In genomic region chr10:117435734-117436121, GRCm38 (mm10) we compare ENCODE assay signal across 8 mouse cellular contexts. TPM values are rescaled to one million over a fixed set of nuclear protein-coding genes. Genes with fewer than 3 reads are reported as not detected.
A peak's percentile ranks its signal among the peaks of the same experiment; 100 is the strongest.
DNase-seq lines count a peak whose midpoint lies in the region; ATAC-seq and TF ChIP-seq lines count a peak whose summit lies in the region.

No protein-coding gene starts in this region.

- TF ChIP-seq RAD21 in CH12.LX (IDR thresholded peaks at IDR 0.05; ENCODE audit: low read depth, low read length), result no peak

- no peak overlapping the region for H3K27ac ChIP-seq in heart, embryonic 16.5 days (ENCODE audit: low read length)
- no peak overlapping the region for H3K27ac ChIP-seq in CH12.LX (ENCODE audit: insufficient read depth, low read depth)
- H3K27ac ChIP-seq in forebrain, embryonic 13.5 days, result no peak overlapping the region
- no peak overlapping the region for H3K27ac ChIP-seq in liver, embryonic 13.5 days

- H3K79me2 ChIP-seq in CH12.LX (replicated peaks; ENCODE audit: control insufficient read depth, extremely low read depth, insufficient read depth, poor library complexity, severe bottlenecking), result no peaks in the 10 kb centered on the region

- peaks cover 9% of the 10 kb centered on the region for H3K4me1 ChIP-seq in heart, embryonic 16.5 days (ENCODE audit: control insufficient read depth, insufficient read depth, low read length)
- H3K4me1 ChIP-seq in CH12.LX (ENCODE audit: control insufficient read depth in 1 of 2, insufficient read depth in 2 of 2), result peaks cover 0 to 21% of the 10 kb centered on the region in 2 experiments; a peak in 2 of 4 replicates
- H3K4me1 ChIP-seq in forebrain, embryonic 13.5 days, result peaks cover 14% of the 10 kb centered on the region; the same call in 1 of the 2 replicates
- H3K4me1 ChIP-seq in liver, embryonic 13.5 days (replicated peaks), result peaks cover 25% of the 10 kb centered on the region

- peaks cover 9% of the 10 kb centered on the region for H3K27me3 ChIP-seq in heart, embryonic 16.5 days (ENCODE audit: control insufficient read depth, insufficient read depth, low read length)
- no peaks in the 10 kb centered on the region for H3K27me3 ChIP-seq in CH12.LX (replicated peaks)
- H3K27me3 ChIP-seq in forebrain, embryonic 13.5 days, result peaks cover 7% of the 10 kb centered on the region; the same call in 1 of the 2 replicates
- no peaks in the 10 kb centered on the region for H3K27me3 ChIP-seq in liver, embryonic 13.5 days

- 46% methylated on average over 12 of the region's 12 CpGs for WGBS in heart, embryonic 16.5 days
- WGBS in forebrain, embryonic 13.5 days, result 51% methylated on average over 12 of the region's 12 CpGs
- 46% methylated on average over 12 of the region's 12 CpGs for WGBS in liver, embryonic 13.5 days (ENCODE audit: insufficient replicate concordance)

- TF ChIP-seq POLR2A in CH12.LX (IDR thresholded peaks at IDR 0.05; ENCODE audit: low read depth, low read length), result no peak

- peak overlapping the region; percentile 6; the same call in 1 of the 2 replicates for H3K9ac ChIP-seq in heart, embryonic 16.5 days (ENCODE audit: low read length)
- H3K9ac ChIP-seq in CH12.LX (ENCODE audit: insufficient read depth, low read depth), result peak overlapping the region; percentile 15; the same call in 1 of the 2 replicates
- H3K9ac ChIP-seq in forebrain, embryonic 13.5 days, result no peak overlapping the region
- H3K9ac ChIP-seq in liver, embryonic 13.5 days, result no peak overlapping the region

- no peak overlapping the region; the same call in 1 of the 2 replicates for H3K4me3 ChIP-seq in heart, embryonic 16.5 days (ENCODE audit: low read length)
- peak overlapping the region in 1 of 3 experiments; percentile 51 for H3K4me3 ChIP-seq in CH12.LX (replicated peaks in 1 of 3; ENCODE audit: low read depth in 2 of 3, low read length in 2 of 3, poor library complexity in 1 of 3)
- peak overlapping the region; percentile 28; the same call in 1 of the 2 replicates for H3K4me3 ChIP-seq in forebrain, embryonic 13.5 days
- H3K4me3 ChIP-seq in liver, embryonic 13.5 days (replicated peaks), result no peak overlapping the region

- no peak for TF ChIP-seq EP300 in CH12.LX (IDR thresholded peaks at IDR 0.05; ENCODE audit: low read length)

- dilution Hi-C loops in CH12.LX (cut with MboI; ENCODE audit: extremely low pct_ligation_motif_present, extremely low pct_unique_long_range_greater_than_20kb, low sequenced_read_pairs), result no loop called here

- in situ Hi-C loops in CH12.LX (cut with MboI; ENCODE audit: low pct_ligation_motif_present, low pct_unique_long_range_greater_than_20kb, low sequenced_read_pairs), result loop anchor here (25.0 kb wide), 1 partner anchor 173 kb away; no protein-coding TSS in a partner anchor

- H3K36me3 ChIP-seq in heart, embryonic 16.5 days (ENCODE audit: control insufficient read depth, insufficient read depth), result no peaks in the 10 kb centered on the region
- no peaks in the 10 kb centered on the region for H3K36me3 ChIP-seq in CH12.LX (replicated peaks in 1 of 2; ENCODE audit: control insufficient read depth in 1 of 2, insufficient read depth in 1 of 2, low read length in 1 of 2)
- H3K36me3 ChIP-seq in forebrain, embryonic 13.5 days (ENCODE audit: poor library complexity, severe bottlenecking), result no peaks in the 10 kb centered on the region
- no peaks in the 10 kb centered on the region for H3K36me3 ChIP-seq in liver, embryonic 13.5 days

- no peak for DNase-seq in heart, postnatal 25 days (ENCODE audit: low spot score)
- no peak for DNase-seq in CH12.LX (ENCODE audit: extremely low read depth)
- no peak for DNase-seq in liver, embryonic 13.5 days
- no peak for DNase-seq in gastrocnemius, postnatal 25 days
- no peak for DNase-seq in kidney, adult 18-20 months
- DNase-seq in urinary bladder, postnatal 4 days (ENCODE audit: low spot score in 2 of 2), result no peak

- intact Hi-C loops in heart, postnatal 25 days (cut with DNase I), result loop anchor here (2.0 to 5.0 kb wide), 4 partner anchors 73 to 213 kb away; partner anchors contain the start of gene Yeats4

- no peaks in the 10 kb centered on the region; the same call in 1 of the 2 replicates for H3K9me3 ChIP-seq in heart, embryonic 16.5 days (replicated peaks; ENCODE audit: control insufficient read depth, low read length)
- H3K9me3 ChIP-seq in CH12.LX (replicated peaks; ENCODE audit: low read length), result peaks cover 2% of the 10 kb centered on the region
- H3K9me3 ChIP-seq in forebrain, embryonic 13.5 days (replicated peaks), result no peaks in the 10 kb centered on the region; the same call in 1 of the 2 replicates
- no peaks in the 10 kb centered on the region for H3K9me3 ChIP-seq in liver, embryonic 13.5 days (replicated peaks)

- no peak for ATAC-seq in heart, embryonic 16.5 days (replicated peaks; ENCODE audit: extremely low read depth, insufficient read depth, low FRiP score)
- no peak for ATAC-seq in forebrain, embryonic 13.5 days
- peak; percentile 8; the same call in 1 of the 2 replicates for ATAC-seq in liver, embryonic 13.5 days (ENCODE audit: low read depth)

- no peak for TF ChIP-seq CTCF in CH12.LX (conservative IDR thresholded peaks at IDR 0.05 in 1 of 2, IDR thresholded peaks at IDR 0.05 in 1 of 2; ENCODE audit: low read depth in 2 of 2, low read length in 2 of 2)

- H3K4me2 ChIP-seq in heart, embryonic 16.5 days (ENCODE audit: low read depth, low read length), result peak overlapping the region; percentile 60
- H3K4me2 ChIP-seq in CH12.LX (ENCODE audit: insufficient read depth, low read depth, poor library complexity, severe bottlenecking), result peak overlapping the region; percentile 63
- H3K4me2 ChIP-seq in forebrain, embryonic 13.5 days, result peak overlapping the region; percentile 57
- peak overlapping the region; percentile 69 for H3K4me2 ChIP-seq in liver, embryonic 13.5 days

TF ChIP-seq in CH12.LX, 34 proteins besides CTCF, POLR2A, EP300 and RAD21:
- no peak for TF ChIP-seq ZNF384 (IDR thresholded peaks at IDR 0.05; ENCODE audit: low read depth, low read length)

RNA-seq across cellular contexts. Expression of gene Cpsf6, which starts 55.9 kb away (rescaled TPM):
- polyA plus RNA-seq in heart, embryonic 16.5 days (2015; fragmentation: Nextera tagmentation; extraction: Ambion mirVana), result 85.7 and 89.7 TPM in 2 replicates
- 10 to 100 TPM; 27.9 to 35.2 TPM for total RNA-seq in heart, postnatal 25 days (2021)
- 87.6 and 109 TPM in 2 replicates for total RNA-seq in CH12.LX (2012; rRNA removed)
- total RNA-seq in CH12.LX (2014; rRNA removed), result 114 and 128 TPM in 2 replicates
- 94.2 and 99.5 TPM in 2 replicates for polyA plus RNA-seq in CH12.LX (2012; ENCODE audit: insufficient read length, low read depth)
- 242 and 248 TPM in 2 replicates for polyA plus RNA-seq in forebrain, embryonic 13.5 days (2015; fragmentation: Nextera tagmentation; extraction: Ambion mirVana)
- 69.2 and 87.2 TPM in 2 replicates for polyA plus RNA-seq in liver, embryonic 13.5 days (2015; fragmentation: Nextera tagmentation; extraction: Ambion mirVana)
- 10 to 100 TPM; 21.6 to 24.2 TPM for total RNA-seq in gastrocnemius, postnatal 25 days (2021)

Comparison
In these comparisons a context has a peak if more than half of its experiments do, and no peak if none do; other contexts are left out.
1. H3K9ac ChIP-seq: peak in heart, embryonic 16.5 days (single experiment) and CH12.LX (single experiment); none in forebrain, embryonic 13.5 days (single experiment) and liver, embryonic 13.5 days (single experiment).
2. Peak in every context shown above with its lines, with median percentiles within 50 percentile points of each other: H3K4me2 ChIP-seq.